Mouse (Mus musculus) skeletal muscle tissue, adult 2 months (tissue): ENCODE measurements around the gene Fam187a.
A peak's percentile ranks its signal among the peaks of the same experiment; 100 is the strongest.

ENCODE experiments used
- DNase-seq: peaks from one replicate; pipeline ENCODE4 v3.0.0-alpha.2; 2012; ENCODE audit warnings: low read depth, low spot score

The Fam187a gene

DNA sequence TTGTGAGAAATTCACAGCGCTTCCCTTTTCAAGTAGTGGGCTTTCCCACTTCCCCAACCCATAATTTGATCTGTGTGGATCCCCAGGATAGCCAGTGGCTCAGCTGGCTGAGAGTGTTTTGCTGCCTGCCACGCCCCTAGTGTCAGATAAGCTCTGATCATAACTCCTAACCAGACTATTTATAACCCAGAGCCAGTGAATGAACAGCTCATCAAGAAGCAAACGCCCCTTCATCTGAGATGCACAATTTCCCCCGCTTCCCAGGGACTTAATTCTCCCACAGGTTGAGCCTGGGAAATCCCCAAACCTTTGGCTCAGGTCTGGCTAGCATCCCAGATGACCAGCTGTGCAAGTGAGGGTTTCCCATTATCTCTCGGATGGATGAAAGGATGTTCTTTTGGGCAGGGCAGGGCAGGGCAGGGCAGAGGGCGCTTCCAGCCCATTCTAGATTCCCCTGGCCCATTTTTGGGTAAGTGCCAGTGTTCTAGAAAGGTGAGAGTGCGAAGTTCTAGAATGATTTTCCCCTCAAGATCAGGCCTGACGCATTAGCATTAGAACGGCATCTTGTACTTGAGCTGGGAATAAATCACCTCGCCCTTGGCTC is at the start of gene Fam187a:
TSS of gene Fam187a (plus strand) at position 554 of the 604 bp plus-strand sequence.
- no peak for DNase-seq

DNA sequence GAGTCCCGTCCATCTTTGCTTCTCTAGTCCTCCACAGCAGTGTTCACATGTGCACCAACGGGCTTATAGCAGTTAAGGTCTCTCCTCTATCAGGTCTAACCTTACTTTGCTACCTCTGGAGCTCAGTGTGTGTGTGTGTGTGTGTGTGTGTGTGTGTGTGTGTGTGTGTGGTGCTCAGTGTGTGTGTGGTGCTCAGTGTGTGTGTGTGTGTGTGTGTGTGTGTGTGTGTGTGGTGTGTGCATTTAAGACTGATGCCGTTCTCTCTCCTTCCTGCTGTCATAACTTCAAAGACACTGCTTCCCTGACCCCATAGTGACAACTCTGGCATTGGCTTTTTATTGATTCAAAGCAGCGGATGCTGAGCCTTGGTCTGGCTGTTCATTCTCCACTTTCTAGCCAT is 49.4 kb upstream of the Fam187a start, which contains the start of gene Higd1b:
TSS of gene Higd1b (plus strand) at position 301 of the 400 bp plus-strand sequence.
- no peak for DNase-seq

DNA sequence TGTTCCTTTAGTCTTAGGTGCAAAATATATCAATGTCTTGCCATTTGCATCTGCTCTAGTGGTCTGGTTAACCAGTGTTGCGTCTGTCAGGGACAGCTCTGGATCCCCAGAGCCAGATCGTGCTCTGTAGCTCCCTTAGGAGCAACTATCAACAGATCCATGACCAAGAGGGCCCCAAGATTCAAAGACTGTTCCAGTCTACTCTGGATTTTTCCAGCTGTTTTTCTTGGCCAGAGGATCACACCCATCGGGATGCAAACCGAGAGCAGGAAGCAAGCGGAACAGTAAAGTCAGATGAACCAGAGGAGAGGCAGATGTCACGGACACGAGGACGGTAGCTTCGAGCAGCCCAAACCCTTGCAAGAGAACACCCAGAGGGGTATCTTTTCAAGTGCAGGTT is 48.8 kb upstream of the Fam187a start:
- no peak for DNase-seq

DNA sequence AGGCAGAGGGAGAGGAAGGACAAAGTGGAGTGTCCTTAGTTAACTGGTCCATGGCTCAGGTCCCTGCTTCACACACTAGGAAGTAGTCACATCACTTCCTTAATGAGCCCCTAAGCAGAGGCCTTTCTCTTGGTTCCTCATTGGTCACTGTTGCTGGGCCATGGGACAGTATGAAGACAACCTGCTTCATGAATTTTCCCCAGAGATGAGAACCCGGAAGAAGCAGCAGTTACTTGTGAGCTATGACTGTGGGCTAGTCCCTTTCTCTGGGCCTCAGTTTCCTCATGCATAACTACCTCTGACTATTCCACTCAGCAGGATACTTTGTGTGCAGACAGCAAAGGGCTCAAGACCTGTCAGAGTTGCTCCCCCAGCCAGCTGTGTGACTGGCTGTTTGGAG is 47.6 kb upstream of the Fam187a start:
- DNase-seq, result no peak

DNA sequence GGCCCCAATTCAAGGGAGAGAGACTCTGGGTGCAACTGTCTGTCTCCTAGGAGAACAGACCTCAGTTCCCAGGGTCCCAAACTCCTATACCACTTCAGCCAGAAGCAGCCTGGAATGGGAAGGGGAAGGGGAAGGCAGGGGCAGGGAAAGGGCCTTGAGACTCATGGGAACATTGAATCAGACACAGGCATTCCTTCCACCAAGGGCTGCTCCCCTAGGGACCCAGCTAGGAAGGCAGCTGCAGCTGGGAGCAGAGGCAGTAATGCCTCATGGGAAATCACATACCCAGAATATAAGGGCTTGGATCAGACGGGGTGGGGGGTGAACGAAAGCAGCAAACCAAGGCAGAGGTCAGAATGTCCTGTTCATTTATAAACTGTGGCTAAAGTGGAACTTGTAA is 46.8 kb upstream of the Fam187a start:
- DNase-seq, result peak; percentile 41

DNA sequence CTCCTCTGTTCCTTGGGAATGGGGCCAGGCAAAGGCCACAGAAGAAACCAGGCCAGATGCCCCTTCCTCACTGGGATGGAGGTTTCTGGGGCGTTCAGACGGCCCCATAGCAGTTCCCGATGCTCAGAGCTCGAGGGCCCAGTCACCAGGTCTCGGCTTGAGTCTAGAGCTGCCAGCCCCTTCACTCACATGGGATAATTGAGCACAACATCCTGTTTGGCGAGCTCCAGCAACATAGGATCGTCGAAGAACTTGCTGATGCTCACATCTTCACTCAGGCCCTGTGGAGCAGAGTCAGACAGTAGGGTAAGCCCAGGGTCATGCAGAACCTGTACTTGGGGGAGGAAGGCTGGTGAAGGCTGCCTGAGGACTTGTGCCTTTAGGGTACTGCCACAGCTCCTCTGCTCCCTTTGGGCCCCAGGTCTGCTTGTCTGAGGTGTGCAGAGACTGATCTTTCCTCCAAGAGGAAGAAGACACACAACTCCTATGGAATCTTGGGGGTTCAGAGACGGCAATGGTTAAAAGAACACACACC is 46.3 kb upstream of the Fam187a start:
- no peak for DNase-seq

DNA sequence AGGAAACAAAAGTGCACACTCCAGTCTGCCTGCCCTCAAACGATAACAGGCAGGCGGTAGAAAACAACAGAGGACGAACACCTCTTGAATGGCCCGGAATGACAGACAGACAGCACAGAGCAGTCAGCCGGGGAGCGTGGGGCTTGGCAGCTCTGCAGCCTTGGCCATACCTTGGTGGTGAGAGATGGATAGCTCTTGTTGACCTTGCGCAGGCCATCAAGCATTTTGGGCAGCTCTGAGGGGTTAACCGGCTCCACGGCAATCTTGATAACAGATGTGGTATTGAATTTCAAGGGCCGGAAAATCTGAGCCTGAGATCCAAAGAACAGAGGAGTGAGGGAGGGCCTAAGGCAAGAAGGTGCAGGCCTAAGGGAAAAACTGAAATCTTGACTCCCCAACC is 39.0 kb upstream of the Fam187a start:
- DNase-seq, result no peak

DNA sequence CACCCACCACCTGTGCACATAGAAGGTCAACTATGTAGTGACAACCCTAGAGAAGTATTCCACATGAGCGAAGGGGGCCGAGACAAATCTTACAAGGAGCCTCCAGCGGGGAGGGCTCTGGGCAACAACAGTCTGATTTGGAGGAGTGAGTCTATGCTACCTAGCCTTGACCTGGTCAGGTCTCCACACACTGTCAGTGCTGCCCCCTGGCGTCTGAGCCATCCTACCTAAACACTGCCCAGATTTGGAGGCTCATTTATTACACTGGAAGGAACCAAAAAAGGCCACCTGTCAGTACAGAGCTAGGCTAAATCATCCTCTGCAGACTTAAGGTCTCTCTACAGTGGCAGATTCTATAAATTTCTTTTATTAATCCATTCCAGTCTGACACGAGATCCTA is 33.1 kb upstream of the Fam187a start:
- peak; percentile 38 for DNase-seq

DNA sequence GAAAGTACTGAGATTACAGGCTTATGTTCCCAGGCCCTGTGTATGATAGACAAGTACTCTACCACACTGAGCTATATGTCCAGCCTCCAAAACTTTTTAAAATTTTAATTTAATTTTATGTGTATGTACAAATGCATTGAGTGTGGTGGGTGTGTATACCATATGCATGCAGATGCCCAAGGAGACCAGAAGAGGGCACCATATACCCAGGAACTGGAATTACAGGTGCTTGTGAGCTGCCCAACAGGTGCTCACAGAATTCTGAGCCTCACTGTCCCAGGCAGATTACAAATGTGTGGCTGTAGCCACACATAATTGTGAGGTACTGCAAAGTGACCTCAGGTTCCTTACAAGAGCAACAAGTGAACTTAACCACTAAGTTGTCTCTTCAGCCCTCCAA is 31.2 kb upstream of the Fam187a start:
- no peak for DNase-seq

DNA sequence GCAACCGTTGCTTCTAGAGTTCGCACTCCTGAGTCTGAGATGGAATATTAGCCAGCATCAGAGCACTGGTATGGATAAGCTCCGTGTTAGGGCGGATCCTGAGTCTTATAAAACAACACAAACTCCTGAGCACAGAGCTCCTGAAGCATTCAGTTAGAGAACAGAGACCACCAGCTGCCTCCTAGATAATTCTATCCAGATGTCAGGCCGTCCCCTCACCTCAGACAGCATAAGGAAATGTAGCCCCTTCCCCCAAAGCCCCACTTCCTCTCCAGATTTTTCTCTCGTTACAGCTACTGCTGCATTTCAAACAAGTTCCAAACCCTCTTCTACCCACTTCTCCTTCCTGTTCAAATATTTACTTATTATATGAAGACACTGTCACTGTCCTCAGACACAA is 29.0 kb upstream of the Fam187a start:
- no peak for DNase-seq

DNA sequence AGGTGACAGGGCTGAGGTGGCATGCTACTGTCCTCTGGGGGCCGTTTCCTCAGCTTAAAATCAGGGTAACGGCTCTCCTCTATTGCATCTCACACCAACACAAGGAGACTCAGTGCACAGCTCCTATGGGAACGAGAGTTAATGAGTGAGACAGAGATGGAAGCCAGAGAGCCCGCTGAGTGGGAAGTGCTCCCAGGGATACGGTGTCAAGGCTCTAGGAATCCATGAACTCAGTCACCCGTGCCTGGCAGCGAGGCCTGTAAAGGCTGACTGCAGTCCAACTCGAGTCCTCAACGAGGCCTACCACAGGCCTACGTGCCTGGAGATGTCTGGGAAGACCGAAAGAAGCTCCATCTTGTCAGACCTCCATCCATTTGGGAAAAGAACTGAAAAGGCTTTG is 26.0 kb upstream of the Fam187a start:
- DNase-seq, result peak; percentile 17

DNA sequence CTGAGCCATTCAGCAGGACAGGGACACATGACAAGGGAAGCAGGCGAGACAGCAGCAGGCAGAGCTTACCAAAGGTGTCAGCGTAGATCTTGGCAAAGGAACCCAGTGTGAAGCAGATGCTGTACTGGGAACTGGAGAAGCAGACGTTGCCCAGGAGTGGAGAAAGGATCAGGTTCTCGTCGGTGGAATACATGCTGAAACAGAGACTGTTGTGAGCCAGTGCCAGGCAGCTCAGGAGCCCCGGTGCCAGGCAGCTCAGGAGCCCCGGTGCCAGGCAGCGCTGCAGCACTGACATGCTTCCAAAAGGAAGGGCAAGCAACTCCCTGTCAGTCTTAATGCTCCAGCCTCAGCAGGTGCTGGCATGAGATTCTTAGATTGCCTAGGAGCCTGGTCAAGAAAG is 25.0 kb upstream of the Fam187a start:
- DNase-seq, result peak; percentile 87

DNA sequence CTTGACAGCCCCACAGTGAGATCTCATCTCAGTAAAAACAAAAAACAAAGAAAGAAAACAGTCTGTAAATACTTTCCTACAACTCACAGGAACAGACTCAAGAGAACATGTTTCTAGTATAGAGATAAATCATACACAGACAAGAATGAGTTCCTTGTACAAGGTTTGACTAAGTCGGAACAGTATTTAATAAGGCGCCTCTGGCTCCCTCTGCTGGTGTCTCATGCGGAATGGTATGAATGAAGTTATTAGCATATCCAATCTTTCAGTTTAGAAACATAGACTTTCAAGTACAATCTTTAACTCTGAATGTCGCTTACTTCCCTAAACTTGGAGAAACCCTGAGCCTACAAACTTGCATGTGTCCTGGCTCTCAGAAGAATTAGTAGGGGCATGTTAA is 20.7 kb upstream of the Fam187a start:
- DNase-seq, result peak; percentile 47

DNA sequence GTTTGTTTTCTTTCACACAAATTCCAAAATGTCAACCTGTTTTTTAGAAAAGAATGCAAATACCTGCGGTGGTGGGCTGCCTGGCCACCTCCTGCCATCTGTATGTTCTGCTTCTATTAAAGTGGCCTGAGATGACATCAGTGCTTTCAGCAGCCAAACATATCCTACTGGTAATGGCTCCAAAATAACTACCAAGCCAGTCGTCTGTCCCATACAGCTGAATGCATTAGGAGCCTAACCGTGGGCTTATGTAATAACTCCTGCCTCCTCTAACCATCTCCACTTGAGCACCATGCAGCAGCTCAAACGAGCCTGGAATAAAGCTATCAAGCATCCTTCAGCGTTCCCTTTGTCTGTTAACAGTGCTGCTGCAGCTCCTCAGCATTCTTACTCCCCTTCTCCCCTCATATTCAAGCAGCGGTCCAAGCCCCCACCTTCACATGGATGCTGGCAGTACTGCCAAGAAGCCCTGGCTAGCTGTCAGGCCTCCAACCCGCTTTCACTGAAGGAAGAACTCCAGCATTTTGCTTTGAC is 10.1 kb upstream of the Fam187a start:
- no peak for DNase-seq

DNA sequence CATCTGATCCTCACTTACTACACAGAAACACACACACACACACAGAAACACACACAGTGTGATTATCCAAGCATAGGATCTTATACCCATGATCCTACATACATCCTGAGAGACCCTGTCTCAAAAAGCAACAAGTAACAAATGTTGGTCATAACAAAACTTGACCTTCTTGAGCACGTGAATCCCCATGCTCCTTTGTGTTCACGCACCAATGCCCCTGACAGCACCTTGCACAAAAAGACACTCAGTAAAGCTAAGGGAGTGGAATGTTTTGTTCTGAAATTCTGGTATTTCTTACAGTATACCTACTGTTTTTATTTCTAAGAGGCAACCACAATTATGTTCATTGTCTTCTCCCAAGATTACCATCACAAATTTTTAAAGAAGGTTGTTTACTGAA is 5.4 kb upstream of the Fam187a start:
- no peak for DNase-seq

DNA sequence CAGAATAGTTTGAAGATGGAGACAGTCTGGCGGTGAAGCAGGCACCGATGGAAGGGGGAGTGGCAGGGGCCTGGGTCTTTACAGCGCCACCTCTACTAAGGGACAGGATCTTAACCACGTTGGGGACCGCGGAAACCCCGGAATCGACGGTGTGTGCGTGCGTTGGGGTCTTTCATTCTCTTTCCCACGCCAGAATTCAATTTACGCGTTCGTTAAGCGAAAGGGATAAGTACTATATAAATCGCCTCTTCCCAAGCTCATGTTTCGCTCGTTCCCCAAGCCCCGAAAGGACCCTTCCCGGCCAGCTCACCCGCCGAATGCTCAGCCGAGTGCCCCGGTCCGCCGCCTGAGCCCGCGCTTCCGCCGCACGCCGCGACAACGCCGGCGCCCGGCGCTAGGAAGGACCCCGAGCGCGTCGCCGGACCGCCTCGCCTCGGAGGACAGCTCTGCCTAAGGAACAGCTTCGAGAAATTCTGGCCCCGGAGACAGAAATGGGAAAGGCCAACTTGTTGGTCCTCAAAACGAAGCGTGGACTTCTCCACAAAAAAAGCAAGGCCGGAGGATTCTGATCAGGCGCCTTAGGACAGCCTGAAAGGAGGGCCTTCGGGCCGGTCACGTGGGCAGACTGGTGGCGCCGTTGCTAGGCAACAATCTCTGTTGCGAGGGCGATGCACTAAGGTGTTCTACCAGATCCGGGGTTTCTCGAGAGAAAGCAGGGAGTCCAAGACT is 4.2 kb upstream of the Fam187a start, which contains the start of the genes Eftud2 and Ccdc103:
TSS of gene Eftud2 (minus strand) at position 401 of the 729 bp plus-strand sequence.
TSS of gene Ccdc103 (plus strand) at position 620 of the 729 bp plus-strand sequence.
- DNase-seq, result peak; percentile 88

DNA sequence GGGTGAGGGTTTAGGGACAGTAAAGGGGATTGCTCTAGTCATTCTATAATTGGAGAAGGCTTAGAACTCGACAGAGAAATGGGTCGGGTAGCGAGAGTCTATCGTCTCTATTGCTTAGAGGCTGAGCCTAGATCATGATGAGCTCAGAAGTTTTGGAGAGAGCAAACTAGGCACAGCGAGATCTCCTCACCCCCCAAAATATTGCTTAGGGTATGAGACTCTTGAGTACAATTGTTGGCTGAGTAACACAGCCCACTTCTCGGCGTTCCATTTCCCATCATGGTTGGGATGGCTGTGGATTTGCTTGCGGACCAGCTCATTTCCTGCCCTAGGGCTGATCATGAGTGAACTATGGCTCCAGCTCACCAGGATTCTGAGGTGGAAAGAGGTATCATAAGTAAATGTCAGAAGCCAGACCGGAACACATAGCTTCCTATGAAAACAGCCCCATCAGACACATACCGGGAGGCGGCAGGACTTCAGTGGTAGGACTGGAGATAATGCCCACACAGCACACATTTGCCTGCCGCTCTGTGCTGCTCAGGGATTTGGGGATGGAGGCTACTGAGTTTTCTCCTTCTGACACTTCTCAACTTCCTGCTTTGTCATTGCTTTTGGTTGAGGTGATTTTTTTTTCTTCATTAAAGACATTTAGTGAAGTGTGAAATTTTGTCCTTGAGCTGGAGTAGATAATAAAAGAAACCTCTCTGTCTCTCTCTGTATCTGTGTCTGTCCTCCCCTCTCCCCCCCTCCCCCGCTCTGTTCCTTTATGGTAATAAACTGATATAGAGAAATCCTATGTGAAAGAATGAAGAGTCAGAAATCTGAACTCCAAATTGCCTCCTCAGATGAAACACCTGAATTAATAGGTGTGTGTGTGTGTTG is 3.4 kb upstream of the Fam187a start:
- DNase-seq, result no peak

DNA sequence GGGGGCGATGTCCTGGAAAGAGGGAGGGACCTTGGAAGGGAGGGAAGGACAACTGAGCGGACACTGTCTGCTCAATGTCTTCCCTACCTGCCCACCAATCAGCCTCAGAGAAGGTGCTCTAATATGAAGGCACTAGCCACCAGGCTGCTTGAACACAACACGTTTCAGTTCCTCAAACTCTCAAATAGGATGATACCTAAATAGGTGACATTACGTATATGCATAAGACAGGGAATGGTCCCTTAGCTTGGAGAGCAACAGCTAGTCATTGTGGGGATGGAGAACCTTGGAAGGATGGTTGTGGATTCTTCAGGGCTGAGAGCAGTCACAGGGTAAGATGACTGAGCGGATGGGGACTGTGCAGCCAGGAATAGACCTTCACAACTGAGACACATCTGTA is 2.5 kb downstream of the Fam187a start:
- no peak for DNase-seq

DNA sequence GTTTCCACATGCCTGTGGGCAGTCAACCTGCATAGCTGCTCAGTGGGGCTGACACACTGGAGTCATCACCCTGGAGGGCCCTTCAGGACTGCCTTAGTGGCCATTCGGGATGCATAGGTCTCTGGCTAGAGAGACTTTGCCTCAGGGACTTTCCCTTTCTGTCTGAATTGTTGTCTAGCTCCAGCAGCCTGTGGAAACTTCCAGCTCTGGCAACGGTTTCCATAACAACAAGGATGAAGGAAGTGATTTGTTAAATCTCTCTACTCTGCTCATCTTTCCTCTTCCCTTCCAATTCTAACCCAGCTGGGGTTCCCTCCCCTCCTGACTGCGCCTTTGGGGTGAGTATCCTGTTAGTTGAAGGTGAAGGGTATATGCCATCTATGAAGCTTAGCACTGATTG is 3.2 kb downstream of the Fam187a start:
- DNase-seq, result no peak

DNA sequence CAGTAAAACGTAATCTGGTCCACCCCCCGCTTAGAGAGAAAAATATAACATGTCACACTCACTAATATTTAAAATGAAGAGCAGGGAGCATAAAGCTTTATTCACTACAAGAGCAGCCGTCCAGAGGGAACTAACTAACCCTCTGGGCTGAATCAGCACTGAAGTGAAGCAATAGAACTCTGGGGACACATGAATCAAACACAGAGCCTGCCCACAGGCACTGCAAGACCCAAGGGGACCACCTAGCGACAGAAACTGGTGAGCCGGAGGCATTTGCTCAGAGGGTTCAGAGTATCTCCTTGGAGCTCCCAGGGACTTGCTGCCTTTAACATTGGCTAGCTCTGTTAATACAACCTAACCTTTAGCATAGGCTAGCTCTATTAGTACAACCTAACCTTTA is 5.1 kb downstream of the Fam187a start:
- DNase-seq, result no peak

DNA sequence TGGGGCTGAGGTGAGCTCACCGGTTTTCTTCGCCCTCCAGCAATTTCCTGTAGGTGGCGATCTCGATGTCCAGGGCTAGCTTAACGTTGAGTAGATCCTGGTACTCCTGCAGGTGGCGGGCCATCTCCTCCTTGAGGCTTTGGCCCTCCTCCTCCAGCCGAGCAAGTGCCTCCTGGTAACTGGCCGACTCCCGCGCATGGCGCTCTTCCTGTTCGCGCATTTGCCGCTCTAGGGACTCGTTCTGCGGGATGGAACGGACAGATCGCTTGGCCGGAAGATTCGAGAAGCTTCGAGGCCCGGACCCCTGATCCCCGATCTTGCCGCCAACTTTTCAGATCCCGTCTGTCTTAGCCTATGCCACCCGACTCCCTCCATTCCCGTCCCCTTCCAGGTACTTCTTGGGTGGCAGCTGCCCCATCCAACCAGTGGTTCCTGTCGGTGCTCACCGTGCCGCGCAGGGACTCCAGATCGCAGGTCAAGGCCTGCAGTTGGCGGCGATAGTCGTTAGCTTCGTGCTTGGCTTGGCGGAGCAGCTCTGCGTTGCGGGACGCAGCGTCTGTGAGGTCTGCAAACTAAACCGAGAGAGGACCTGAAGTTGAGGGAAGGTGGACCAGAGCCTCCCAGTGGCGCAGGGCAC is 8.2 kb downstream of the Fam187a start:
- DNase-seq, result peak; percentile 46
